Mouse (Mus musculus) yolk sac, embryonic 10.5 days (tissue): ENCODE results near the gene Ppm1l.

ENCODE experiments used
- DNase-seq: peaks from one replicate; pipeline ENCODE4 v3.0.0-alpha.2; 2017; ENCODE audit warnings: low spot score

Gene Ppm1l

GRCm38 (mm10) chr3:69316391-69317195, at the start of gene Ppm1l:
Ppm1l (plus strand) TSS chr3:69316861.
- DNase-seq, result peak; percentile 95

- DNase-seq, result no peak
Measured at GRCm38 (mm10) chr3:69271812-69272211, 44.8 kb upstream of the Ppm1l start.

GRCm38 (mm10) chr3:69274018-69274663, 42.5 kb upstream of the Ppm1l start:
- DNase-seq, result no peak

- DNase-seq, result no peak
Measured at GRCm38 (mm10) chr3:69274664-69275312, 41.9 kb upstream of the Ppm1l start.

- no peak for DNase-seq
Measured at GRCm38 (mm10) chr3:69278648-69279047, 38.0 kb upstream of the Ppm1l start.

GRCm38 (mm10) chr3:69282406-69282805, 34.3 kb upstream of the Ppm1l start:
- peak; percentile 45 for DNase-seq

- no peak for DNase-seq
Measured at GRCm38 (mm10) chr3:69283085-69283847, 33.4 kb upstream of the Ppm1l start.

GRCm38 (mm10) chr3:69289833-69290232, 26.8 kb upstream of the Ppm1l start:
- no peak for DNase-seq

GRCm38 (mm10) chr3:69290294-69290693, 26.4 kb upstream of the Ppm1l start:
- no peak for DNase-seq

GRCm38 (mm10) chr3:69290844-69291243, 25.8 kb upstream of the Ppm1l start:
- no peak for DNase-seq

GRCm38 (mm10) chr3:69292628-69293027, 24.0 kb upstream of the Ppm1l start:
- DNase-seq, result no peak

GRCm38 (mm10) chr3:69296270-69296669, 20.4 kb upstream of the Ppm1l start:
- no peak for DNase-seq

- DNase-seq, result no peak
Measured at GRCm38 (mm10) chr3:69300121-69300520, 16.5 kb upstream of the Ppm1l start.

- DNase-seq, result no peak
Measured at GRCm38 (mm10) chr3:69315810-69316390, 761 bp upstream of the Ppm1l start.

GRCm38 (mm10) chr3:69317251-69318125, 827 bp downstream of the Ppm1l start:
- peak; percentile 25 for DNase-seq

- DNase-seq, result peak; percentile 40
Measured at GRCm38 (mm10) chr3:69318131-69318951, 1.7 kb downstream of the Ppm1l start.

- no peak for DNase-seq
Measured at GRCm38 (mm10) chr3:69319061-69319720, 2.5 kb downstream of the Ppm1l start.

- no peak for DNase-seq
Measured at GRCm38 (mm10) chr3:69323982-69324381, 7.3 kb downstream of the Ppm1l start.

- no peak for DNase-seq
Measured at GRCm38 (mm10) chr3:69329910-69330309, 13.2 kb downstream of the Ppm1l start.
